Mouse (Mus musculus) embryonic fibroblast, embryonic 13.5 days (primary cell): ENCODE results near the gene Hnrnpab.

Experiments
- CTCF ChIP-seq: IDR thresholded peaks from 2 replicates; pipeline ENCODE4 v1.5.1; 2011; ENCODE audit warnings: mild to moderate bottlenecking, control low read depth, low read length, moderate library complexity, borderline replicate concordance; ENCODE audit not compliant: insufficient read depth
- POLR2A ChIP-seq: IDR thresholded peaks from 2 replicates; pipeline ENCODE4 v1.6.1; 2011; ENCODE audit warnings: low read depth, mild to moderate bottlenecking, control low read depth, low read length, moderate library complexity

GRCm38 (mm10) chr11:51579024-51579423, 27.6 kb downstream of the Hnrnpab start:
- no peak for TF ChIP-seq CTCF
- no peak for TF ChIP-seq POLR2A
